Mouse (Mus musculus): ENCODE measurements around the gene Tmem19. TPM values are rescaled to one million over a fixed set of nuclear protein-coding genes. Genes with fewer than 3 reads are reported as not detected.

Tmem19 gene
- polyA plus RNA-seq, 1 experiment, result 16.6 TPM

- peaks cover 6% of the 10 kb centered on the region for H3K79me3 ChIP-seq (ENCODE audit: low read depth)
- no peak overlapping the region for H3K4me3 ChIP-seq (ENCODE audit: insufficient read depth, poor library complexity, severe bottlenecking)
- no peaks in the 10 kb centered on the region for H3K27me3 ChIP-seq (ENCODE audit: control insufficient read depth, insufficient read depth, insufficient read length)
- no peak overlapping the region for H3ac ChIP-seq (ENCODE audit: control insufficient read depth, insufficient read length, low read depth)
- peaks cover 15% of the 10 kb centered on the region for H3K79me2 ChIP-seq (ENCODE audit: control insufficient read depth, insufficient read depth)
- peaks cover 86% of the 10 kb centered on the region for H3K36me3 ChIP-seq (ENCODE audit: control insufficient read depth, insufficient read depth)
- no peak for TF ChIP-seq USF1 (IDR thresholded peaks at IDR 0.05; ENCODE audit: low read depth)
- no peak for TF ChIP-seq CEBPB (IDR thresholded peaks at IDR 0.05; ENCODE audit: low read depth)
- no peak for TF ChIP-seq CTCF (IDR thresholded peaks at IDR 0.05; ENCODE audit: control insufficient read depth, insufficient read depth, insufficient read length)
- no peak for TF ChIP-seq MYOD1 (IDR thresholded peaks at IDR 0.05; ENCODE audit: control insufficient read depth, insufficient read length, low read depth)
Observed at GRCm38 (mm10) chr10:115297582-115297981, 64.7 kb downstream of the Tmem19 start.

- H3K4me3 ChIP-seq (ENCODE audit: insufficient read depth, poor library complexity, severe bottlenecking), result no peak overlapping the region
- H3K36me3 ChIP-seq (ENCODE audit: control insufficient read depth, insufficient read depth), result peaks cover 89% of the 10 kb centered on the region
- no peak overlapping the region for H3ac ChIP-seq (ENCODE audit: control insufficient read depth, insufficient read length, low read depth)
- TF ChIP-seq CTCF (IDR thresholded peaks at IDR 0.05; ENCODE audit: control insufficient read depth, insufficient read depth, insufficient read length) (no peak), MAX (IDR thresholded peaks at IDR 0.05) (no peak), CEBPB (IDR thresholded peaks at IDR 0.05; ENCODE audit: low read depth) (no peak), MYOG (IDR thresholded peaks at IDR 0.05; ENCODE audit: control insufficient read depth, extremely low read depth, insufficient read length) (no peak), MYOD1 (IDR thresholded peaks at IDR 0.05; ENCODE audit: control insufficient read depth, insufficient read length, low read depth) (no peak)
- H3K79me2 ChIP-seq (ENCODE audit: control insufficient read depth, insufficient read depth), result peaks cover 12% of the 10 kb centered on the region
- no peaks in the 10 kb centered on the region for H3K27me3 ChIP-seq (ENCODE audit: control insufficient read depth, insufficient read depth, insufficient read length)
- peaks cover 6% of the 10 kb centered on the region for H3K79me3 ChIP-seq (ENCODE audit: low read depth)
Observed at GRCm38 (mm10) chr10:115296401-115296935, 65.8 kb downstream of the Tmem19 start.

GRCm38 (mm10) chr10:115295162-115295561 lies 67.1 kb downstream of the Tmem19 start:
- Histone ChIP-seq H3K27me3 (ENCODE audit: control insufficient read depth, insufficient read depth, insufficient read length) (no peaks in the 10 kb centered on the region), H3K36me3 (ENCODE audit: control insufficient read depth, insufficient read depth) (peaks cover 89% of the 10 kb centered on the region), H3ac (ENCODE audit: control insufficient read depth, insufficient read length, low read depth) (no peak overlapping the region), H3K4me3 (ENCODE audit: insufficient read depth, poor library complexity, severe bottlenecking) (no peak overlapping the region), H3K79me2 (ENCODE audit: control insufficient read depth, insufficient read depth) (peaks cover 2% of the 10 kb centered on the region), H3K79me3 (ENCODE audit: low read depth) (peaks cover 3% of the 10 kb centered on the region)
- TF ChIP-seq CTCF (IDR thresholded peaks at IDR 0.05; ENCODE audit: control insufficient read depth, insufficient read depth, insufficient read length), result no peak
- TF ChIP-seq FOSL1 (IDR thresholded peaks at IDR 0.05; ENCODE audit: insufficient read depth, low read length, poor library complexity, severe bottlenecking), result no peak
- no peak for TF ChIP-seq CEBPB (IDR thresholded peaks at IDR 0.05; ENCODE audit: low read depth)
- TF ChIP-seq MYOG (IDR thresholded peaks at IDR 0.05; ENCODE audit: control insufficient read depth, extremely low read depth, insufficient read length), result no peak
- no peak for TF ChIP-seq USF1 (IDR thresholded peaks at IDR 0.05; ENCODE audit: low read depth)
- no peak for TF ChIP-seq MYOD1 (IDR thresholded peaks at IDR 0.05; ENCODE audit: control insufficient read depth, insufficient read length, low read depth)
- TF ChIP-seq MAX (IDR thresholded peaks at IDR 0.05), result no peak

DNA sequence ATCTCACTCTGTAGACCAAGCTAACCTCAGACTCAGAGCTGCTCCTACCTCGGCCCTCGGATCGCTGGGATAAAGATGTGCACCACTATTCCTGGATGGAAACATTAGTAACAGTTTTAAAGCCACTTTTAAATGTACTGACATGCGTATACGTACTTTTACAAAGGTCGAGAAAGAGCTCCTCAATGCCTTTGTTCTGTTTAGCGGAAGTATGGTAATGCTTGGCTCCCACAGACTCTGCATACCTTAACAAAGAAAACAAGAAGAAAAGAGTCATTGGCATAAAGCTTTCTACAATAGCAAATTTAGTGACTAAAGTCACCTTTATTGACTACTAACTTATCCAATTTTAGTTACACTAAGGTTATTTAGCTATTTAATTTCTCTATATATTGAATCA lies 67.6 kb downstream of the Tmem19 start:
- peaks cover 89% of the 10 kb centered on the region for H3K36me3 ChIP-seq (ENCODE audit: control insufficient read depth, insufficient read depth)
- H3K4me3 ChIP-seq (ENCODE audit: insufficient read depth, poor library complexity, severe bottlenecking), result no peak overlapping the region
- H3K79me3 ChIP-seq (ENCODE audit: low read depth), result peaks cover 3% of the 10 kb centered on the region

DNA sequence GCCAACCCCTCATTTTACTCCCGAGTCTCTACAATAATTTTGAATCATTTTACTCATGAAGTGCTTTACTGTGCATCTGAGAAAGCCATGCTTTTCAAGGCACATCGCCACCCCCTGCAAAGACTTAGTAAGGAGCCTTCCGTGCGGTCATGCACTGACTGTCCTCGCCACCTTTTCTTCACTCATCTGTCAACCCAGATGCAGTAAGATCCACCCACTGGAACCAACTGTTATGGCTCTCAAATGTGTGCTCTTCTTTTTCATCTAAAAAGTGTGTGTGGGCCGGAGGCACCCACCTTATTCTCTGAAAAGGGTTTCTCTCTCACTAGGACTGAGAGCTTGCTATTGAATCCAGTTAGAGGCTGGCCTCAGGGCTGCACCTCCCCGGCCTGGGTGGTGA lies 68.4 kb downstream of the Tmem19 start:
- H3K27me3 ChIP-seq (ENCODE audit: control insufficient read depth, insufficient read depth, insufficient read length), result no peaks in the 10 kb centered on the region
- H3K36me3 ChIP-seq (ENCODE audit: control insufficient read depth, insufficient read depth), result peaks cover 90% of the 10 kb centered on the region
- no peaks in the 10 kb centered on the region for H3K79me2 ChIP-seq (ENCODE audit: control insufficient read depth, insufficient read depth)
- no peak overlapping the region for H3K4me3 ChIP-seq (ENCODE audit: insufficient read depth, poor library complexity, severe bottlenecking)
- no peak overlapping the region for H3ac ChIP-seq (ENCODE audit: control insufficient read depth, insufficient read length, low read depth)
- peaks cover 3% of the 10 kb centered on the region for H3K79me3 ChIP-seq (ENCODE audit: low read depth)
- TF ChIP-seq CTCF (IDR thresholded peaks at IDR 0.05; ENCODE audit: control insufficient read depth, insufficient read depth, insufficient read length) (no peak), FOSL1 (IDR thresholded peaks at IDR 0.05; ENCODE audit: insufficient read depth, low read length, poor library complexity, severe bottlenecking) (no peak), CEBPB (IDR thresholded peaks at IDR 0.05; ENCODE audit: low read depth) (no peak), MAX (IDR thresholded peaks at IDR 0.05) (no peak), USF1 (IDR thresholded peaks at IDR 0.05; ENCODE audit: low read depth) (no peak), MYOD1 (IDR thresholded peaks at IDR 0.05; ENCODE audit: control insufficient read depth, insufficient read length, low read depth) (no peak), MYOG (IDR thresholded peaks at IDR 0.05; ENCODE audit: control insufficient read depth, extremely low read depth, insufficient read length) (no peak)

More for the DNA sequence above, 67.6 kb downstream of the Tmem19 start:
- Histone ChIP-seq H3ac (ENCODE audit: control insufficient read depth, insufficient read length, low read depth) (no peak overlapping the region), H3K27me3 (ENCODE audit: control insufficient read depth, insufficient read depth, insufficient read length) (no peaks in the 10 kb centered on the region), H3K79me2 (ENCODE audit: control insufficient read depth, insufficient read depth) (no peaks in the 10 kb centered on the region)
- no peak for TF ChIP-seq MYOG (IDR thresholded peaks at IDR 0.05; ENCODE audit: control insufficient read depth, extremely low read depth, insufficient read length)
- no peak for TF ChIP-seq FOSL1 (IDR thresholded peaks at IDR 0.05; ENCODE audit: insufficient read depth, low read length, poor library complexity, severe bottlenecking)
- no peak for TF ChIP-seq MYOD1 (IDR thresholded peaks at IDR 0.05; ENCODE audit: control insufficient read depth, insufficient read length, low read depth)
- no peak for TF ChIP-seq MAX (IDR thresholded peaks at IDR 0.05)

DNA sequence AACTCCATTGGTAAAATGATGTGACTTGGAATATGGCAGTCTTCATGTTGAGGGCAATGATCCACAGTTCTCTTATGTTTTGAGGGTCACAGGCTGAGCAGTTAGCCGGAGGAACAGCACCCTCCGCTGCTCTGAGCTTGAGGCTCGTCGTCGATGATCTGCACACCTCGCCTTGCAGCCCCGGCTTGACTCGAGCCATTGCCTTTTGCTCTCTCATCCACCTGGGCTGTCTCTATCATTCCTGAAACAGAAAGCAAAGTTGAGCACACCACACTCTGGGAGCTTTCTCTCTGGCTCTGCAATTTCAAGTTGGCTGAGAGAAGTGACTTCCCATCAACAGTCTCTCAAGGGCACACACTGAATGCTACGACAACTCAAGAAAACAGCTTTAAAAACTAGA lies 71.6 kb downstream of the Tmem19 start:
- peaks cover 84% of the 10 kb centered on the region for H3K36me3 ChIP-seq (ENCODE audit: control insufficient read depth, insufficient read depth)
- TF ChIP-seq MYOG (IDR thresholded peaks at IDR 0.05; ENCODE audit: control insufficient read depth, extremely low read depth, insufficient read length) (no peak), MAX (IDR thresholded peaks at IDR 0.05) (no peak), FOSL1 (IDR thresholded peaks at IDR 0.05; ENCODE audit: insufficient read depth, low read length, poor library complexity, severe bottlenecking) (no peak), MYOD1 (IDR thresholded peaks at IDR 0.05; ENCODE audit: control insufficient read depth, insufficient read length, low read depth) (no peak)

More for the DNA sequence above, 71.6 kb downstream of the Tmem19 start:
- Histone ChIP-seq H3K79me3 (ENCODE audit: low read depth) (peaks cover 3% of the 10 kb centered on the region), H3K4me3 (ENCODE audit: insufficient read depth, poor library complexity, severe bottlenecking) (no peak overlapping the region), H3ac (ENCODE audit: control insufficient read depth, insufficient read length, low read depth) (no peak overlapping the region), H3K27me3 (ENCODE audit: control insufficient read depth, insufficient read depth, insufficient read length) (no peaks in the 10 kb centered on the region), H3K79me2 (ENCODE audit: control insufficient read depth, insufficient read depth) (no peaks in the 10 kb centered on the region)

Other genes with a start within 250 kb of the Tmem19 start
- gene Tph2, start 177.5 kb downstream of the Tmem19 start, polyA plus RNA-seq (2012; fragmentation: generic; extraction: Trizol), result 0.73 TPM
- gene Tbc1d15, start 111.0 kb downstream of the Tmem19 start, polyA plus RNA-seq (2012; fragmentation: generic; extraction: Trizol), result 16.0 TPM
- 22.9 TPM for gene Rab21, start 46.9 kb downstream of the Tmem19 start, polyA plus RNA-seq (2012; fragmentation: generic; extraction: Trizol)
- 4.8 TPM for gene Thap2, start 21.9 kb upstream of the Tmem19 start, polyA plus RNA-seq (2012; fragmentation: generic; extraction: Trizol)
- gene Zfc3h1, start 22.5 kb upstream of the Tmem19 start, polyA plus RNA-seq (2012; fragmentation: generic; extraction: Trizol), result 5.9 TPM
- not detected for gene A930009A15Rik, start 207.5 kb upstream of the Tmem19 start, polyA plus RNA-seq (2012; fragmentation: generic; extraction: Trizol)
- 0.04 TPM for gene Lgr5, start 225.3 kb upstream of the Tmem19 start, polyA plus RNA-seq (2012; fragmentation: generic; extraction: Trizol)

Measured in C2C12 (cell line).